Mouse (Mus musculus): ENCODE data around the gene Psg27.

- TF ChIP-seq POLR2A (IDR thresholded peaks at IDR 0.05; ENCODE audit: low read depth, low read length) (no peak), CTCF (conservative IDR thresholded peaks at IDR 0.05; ENCODE audit: insufficient read depth, insufficient read length, low read depth, low read length) (no peak)
These were observed 7.3 kb downstream of the Psg27 start for GRCm38 (mm10) chr7:18559850-18560249.
